Mouse (Mus musculus): Measurements from ENCODE around the gene Txndc15.

GRCm38 (mm10) chr13:55721995-55722394 is 7.5 kb downstream of the Txndc15 start:
- no peak for TF ChIP-seq EP300 (IDR thresholded peaks at IDR 0.05; ENCODE audit: insufficient read depth, low read depth, low read length)
- no peak for TF ChIP-seq CTCF (IDR thresholded peaks at IDR 0.05)

Measured in heart, adult 2 months (tissue).